Mouse (Mus musculus) liver, embryonic 14.5 days (tissue): ENCODE data around the gene Gm12794. TPM values are rescaled to one million over a fixed set of nuclear protein-coding genes. Genes with fewer than 3 reads are reported as not detected.

Experiments used
- polyA plus RNA-seq, 2 experiments: library from polyadenylated mRNA; depleted of rRNA in 1 of 2; stranded (reverse) in 1 of 2; unstranded in 1 of 2; fragments of >200 nt; fragmentation: Nextera tagmentation in 1 of 2; extraction: Ambion mirVana in 1 of 2; gene quantifications; 2 replicates each; pipeline versions ENCODE4 v1.2.1 to v1.2.3; 2012 to 2014

Gm12794 gene
- polyA plus RNA-seq, 2 experiments, result not detected

Other genes starting within 250 kb of the Gm12794 start
- gene Lepr, start 223.0 kb upstream of the Gm12794 start, polyA plus RNA-seq (2012; rRNA removed), result 0.22 and 0.31 TPM in 2 replicates
- gene Lepr, start 223.0 kb upstream of the Gm12794 start, polyA plus RNA-seq (2014; fragmentation: Nextera tagmentation; extraction: Ambion mirVana), result 0.57 and 0.97 TPM in 2 replicates
- gene B020004J07Rik, start 96.4 kb upstream of the Gm12794 start, polyA plus RNA-seq (2012; rRNA removed), result not detected in 2 replicates
- gene B020004J07Rik, start 96.4 kb upstream of the Gm12794 start, polyA plus RNA-seq (2014; fragmentation: Nextera tagmentation; extraction: Ambion mirVana), result not detected in 2 replicates
- gene C130073F10Rik, start 46.6 kb upstream of the Gm12794 start, polyA plus RNA-seq (2012; rRNA removed), result not detected in 2 replicates
- not detected in 2 replicates for gene C130073F10Rik, start 46.6 kb upstream of the Gm12794 start, polyA plus RNA-seq (2014; fragmentation: Nextera tagmentation; extraction: Ambion mirVana)
- gene Gm12800, start 31.3 kb upstream of the Gm12794 start, polyA plus RNA-seq (2012; rRNA removed), result not detected in 2 replicates
- gene Gm12800, start 31.3 kb upstream of the Gm12794 start, polyA plus RNA-seq (2014; fragmentation: Nextera tagmentation; extraction: Ambion mirVana), result not detected in 2 replicates
- gene Gm12790, start 40.6 kb downstream of the Gm12794 start, polyA plus RNA-seq (2012; rRNA removed), result not detected in 2 replicates
- gene Gm12790, start 40.6 kb downstream of the Gm12794 start, polyA plus RNA-seq (2014; fragmentation: Nextera tagmentation; extraction: Ambion mirVana), result not detected in 2 replicates
- not detected in 2 replicates for gene Gm12789, start 46.2 kb downstream of the Gm12794 start, polyA plus RNA-seq (2012; rRNA removed)
- gene Gm12789, start 46.2 kb downstream of the Gm12794 start, polyA plus RNA-seq (2014; fragmentation: Nextera tagmentation; extraction: Ambion mirVana), result not detected in 2 replicates
- gene Pde4b, start 147.1 kb downstream of the Gm12794 start, polyA plus RNA-seq (2012; rRNA removed), result 1.2 and 1.5 TPM in 2 replicates
- gene Pde4b, start 147.1 kb downstream of the Gm12794 start, polyA plus RNA-seq (2014; fragmentation: Nextera tagmentation; extraction: Ambion mirVana), result 2.1 and 2.3 TPM in 2 replicates